Mouse (Mus musculus) erythroblast, embryonic 14.5 days (primary cell): ENCODE measurements around the gene Abcb9. TPM values are rescaled to one million over a fixed set of nuclear protein-coding genes. Genes with fewer than 3 reads are reported as not detected.
A peak's percentile ranks its signal among the peaks of the same experiment; 100 is the strongest.

Experiments used
- H3K27me3 ChIP-seq: 2 replicates; pipeline ENCODE4 v1.6.1; 2012; ENCODE audit warnings: inconsistent platforms; ENCODE audit not compliant: control insufficient read depth
- H3K36me3 ChIP-seq: 2 replicates; pipeline ENCODE4 v1.6.1; 2012; ENCODE audit warnings: mild to moderate bottlenecking, inconsistent platforms; ENCODE audit not compliant: control insufficient read depth
- H3K4me1 ChIP-seq: 2 replicates; pipeline ENCODE4 v1.6.1; 2012; ENCODE audit warnings: inconsistent platforms; ENCODE audit not compliant: control insufficient read depth
- H3K4me3 ChIP-seq: replicated peaks from 2 replicates; pipeline ENCODE3; 2012; ENCODE audit warnings: moderate library complexity, mild to moderate bottlenecking, inconsistent platforms
- H3K9me3 ChIP-seq: 2 replicates; pipeline ENCODE4 v1.6.1; 2012; ENCODE audit warnings: low read length, inconsistent platforms, mixed read lengths; ENCODE audit not compliant: control insufficient read depth
- GATA1 ChIP-seq: IDR thresholded peaks from 2 replicates; pipeline ENCODE4 v1.6.1; 2012; ENCODE audit warnings: low read length, inconsistent platforms, mixed read lengths
- TAL1 ChIP-seq: IDR thresholded peaks from 3 replicates; pipeline ENCODE4 v1.6.1; 2012; ENCODE audit warnings: low read length, inconsistent platforms, mixed read lengths
- polyA plus RNA-seq: library from polyadenylated mRNA; stranded (reverse); fragments of >175 nt; gene quantifications from 2 replicates; pipeline ENCODE4 v1.2.3, GENCODE M21; 2012

The Abcb9 gene
- polyA plus RNA-seq, result 3.7 and 4.7 TPM in 2 replicates

GRCm38 (mm10) chr5:124095596-124096232, at the start of gene Abcb9:
Gene Abcb9, minus strand, starts transcription at chr5:124095798.
- Histone ChIP-seq H3K27me3 (peaks cover 3% of the 10 kb centered on the region), H3K36me3 (peaks cover 16% of the 10 kb centered on the region), H3K9me3 (peaks cover 10% of the 10 kb centered on the region), H3K4me3 (peak within 1 kb of the TSS; percentile 76), H3K4me1 (peaks cover 57% of the 10 kb centered on the region)
- TF ChIP-seq GATA1 (no peak), TAL1 (no peak)

GRCm38 (mm10) chr5:124138066-124138465, 42.5 kb upstream of the Abcb9 start:
- Histone ChIP-seq H3K4me3 (no peak overlapping the region), H3K4me1 (peaks cover 11% of the 10 kb centered on the region; the same call in 1 of the 2 replicates), H3K9me3 (peaks cover 3% of the 10 kb centered on the region), H3K27me3 (no peaks in the 10 kb centered on the region), H3K36me3 (peaks cover 31% of the 10 kb centered on the region)
- TF ChIP-seq TAL1, result no peak

DNA sequence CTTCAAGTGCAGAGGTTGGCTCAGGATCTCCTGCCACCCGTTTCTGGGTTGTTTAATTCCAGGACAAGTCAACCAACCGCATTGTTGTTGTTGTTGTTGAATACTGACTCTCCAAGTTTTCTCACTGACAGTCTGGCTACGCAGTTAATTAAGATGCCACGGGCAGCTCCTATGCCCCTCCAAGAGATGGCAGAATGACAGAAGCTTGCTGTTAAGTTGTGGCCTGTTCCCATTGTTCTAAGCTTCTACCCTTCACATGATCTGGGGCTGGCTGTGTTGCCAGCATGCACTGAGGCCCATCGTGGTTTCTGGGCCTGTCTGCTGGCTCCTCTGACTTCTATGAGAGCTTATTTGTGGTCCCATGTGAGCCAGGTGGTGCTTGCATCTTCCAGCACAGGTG, 38.7 kb upstream of the Abcb9 start:
- peaks cover 46% of the 10 kb centered on the region for H3K36me3 ChIP-seq

GRCm38 (mm10) chr5:124125093-124125492, 29.5 kb upstream of the Abcb9 start:
- TF ChIP-seq TAL1 (no peak), GATA1 (no peak)
- no peaks in the 10 kb centered on the region for H3K27me3 ChIP-seq
- no peaks in the 10 kb centered on the region for H3K4me1 ChIP-seq
- no peak overlapping the region for H3K4me3 ChIP-seq
- peaks cover 80% of the 10 kb centered on the region for H3K36me3 ChIP-seq
- H3K9me3 ChIP-seq, result no peaks in the 10 kb centered on the region

More for the DNA sequence above, 38.7 kb upstream of the Abcb9 start:
- TF ChIP-seq GATA1, result no peak
- no peak for TF ChIP-seq TAL1
- Histone ChIP-seq H3K9me3 (no peaks in the 10 kb centered on the region), H3K4me3 (no peak overlapping the region), H3K4me1 (peaks cover 11% of the 10 kb centered on the region; the same call in 1 of the 2 replicates), H3K27me3 (no peaks in the 10 kb centered on the region)

DNA sequence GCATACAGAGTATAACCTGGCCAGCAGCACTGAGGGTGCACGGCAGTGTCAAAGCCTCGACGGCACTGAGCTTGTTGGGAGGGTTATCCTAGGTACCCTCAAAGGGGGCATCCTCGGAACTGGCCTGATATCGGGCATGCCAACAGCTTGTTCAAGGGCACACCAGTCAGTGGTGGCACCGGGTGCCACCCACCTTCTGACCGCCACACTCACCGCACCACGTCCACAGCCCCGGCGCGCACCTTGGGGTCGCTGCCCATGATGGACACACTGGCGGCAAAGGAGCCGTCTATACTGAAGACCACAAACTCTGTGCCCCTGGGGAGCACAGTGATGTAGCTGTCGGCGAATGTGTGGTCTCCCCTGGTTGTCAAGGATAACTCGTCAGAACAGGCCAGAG, 26.8 kb upstream of the Abcb9 start:
- TF ChIP-seq GATA1 (no peak), TAL1 (no peak)
- no peak overlapping the region for H3K4me3 ChIP-seq

GRCm38 (mm10) chr5:124119204-124119603, 23.6 kb upstream of the Abcb9 start:
- H3K27me3 ChIP-seq, result no peaks in the 10 kb centered on the region
- H3K36me3 ChIP-seq, result peaks cover 78% of the 10 kb centered on the region
- TF ChIP-seq GATA1 (no peak), TAL1 (no peak)
- no peaks in the 10 kb centered on the region for H3K9me3 ChIP-seq
- peaks cover 46% of the 10 kb centered on the region for H3K4me1 ChIP-seq
- H3K4me3 ChIP-seq, result no peak overlapping the region

More for the DNA sequence above, 26.8 kb upstream of the Abcb9 start:
- no peaks in the 10 kb centered on the region for H3K9me3 ChIP-seq
- no peaks in the 10 kb centered on the region for H3K27me3 ChIP-seq
- peaks cover 80% of the 10 kb centered on the region for H3K36me3 ChIP-seq
- H3K4me1 ChIP-seq, result peaks cover 15% of the 10 kb centered on the region

GRCm38 (mm10) chr5:124115990-124116845, 20.6 kb upstream of the Abcb9 start, which contains the start of gene Arl6ip4:
Gene Arl6ip4, plus strand, starts transcription at chr5:124116089.
- H3K4me1 ChIP-seq, result peaks cover 73% of the 10 kb centered on the region

DNA sequence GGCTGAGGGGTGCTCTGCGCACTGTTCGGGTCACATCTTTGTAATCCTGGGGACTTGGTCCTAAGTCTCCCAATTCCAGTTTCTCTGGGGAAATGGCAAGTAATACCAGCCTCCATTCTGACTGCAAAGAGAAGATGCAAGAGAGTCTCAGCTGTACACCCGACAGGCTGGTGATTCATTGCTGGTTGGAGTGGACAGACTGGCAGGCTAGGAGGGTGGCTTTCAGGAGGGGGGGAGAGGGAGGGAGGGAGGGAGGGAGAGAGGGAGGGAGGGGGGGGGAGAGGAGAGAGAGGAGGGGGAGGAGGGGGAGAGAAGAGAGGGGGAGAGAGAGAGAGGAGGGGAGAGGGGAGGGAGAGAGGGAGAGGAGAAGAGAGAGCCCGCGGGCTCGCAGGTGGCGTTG, 19.9 kb upstream of the Abcb9 start:
- Histone ChIP-seq H3K9me3 (peaks cover 3% of the 10 kb centered on the region), H3K4me3 (peak overlapping the region; percentile 84), H3K4me1 (peaks cover 78% of the 10 kb centered on the region), H3K36me3 (peaks cover 53% of the 10 kb centered on the region), H3K27me3 (no peaks in the 10 kb centered on the region)
- no peak for TF ChIP-seq TAL1
- no peak for TF ChIP-seq GATA1

More at GRCm38 (mm10) chr5:124115990-124116845, 20.6 kb upstream of the Abcb9 start, which contains the start of gene Arl6ip4:
- H3K4me3 ChIP-seq, result peak within 1 kb of the TSS; percentile 84
- no peak for TF ChIP-seq TAL1
- no peak for TF ChIP-seq GATA1
- H3K27me3 ChIP-seq, result no peaks in the 10 kb centered on the region
- no peaks in the 10 kb centered on the region for H3K9me3 ChIP-seq
- peaks cover 60% of the 10 kb centered on the region for H3K36me3 ChIP-seq

GRCm38 (mm10) chr5:124114276-124115025, 18.9 kb upstream of the Abcb9 start:
- H3K36me3 ChIP-seq, result peaks cover 44% of the 10 kb centered on the region

More at GRCm38 (mm10) chr5:124114276-124115025, 18.9 kb upstream of the Abcb9 start:
- Histone ChIP-seq H3K27me3 (no peaks in the 10 kb centered on the region), H3K4me1 (peaks cover 75% of the 10 kb centered on the region), H3K4me3 (peak overlapping the region; percentile 5), H3K9me3 (peaks cover 3% of the 10 kb centered on the region)
- TF ChIP-seq TAL1, result no peak
- no peak for TF ChIP-seq GATA1
